Mouse (Mus musculus) MEL (cell line): Measurements from ENCODE around the gene Sh2b1. TPM values are rescaled to one million over a fixed set of nuclear protein-coding genes. Genes with fewer than 3 reads are reported as not detected.

Source experiments
- DNase-seq: peaks from one replicate; pipeline ENCODE4 v3.0.0; 2011; ENCODE audit warnings: low read depth, low spot score
- H3K27ac ChIP-seq: 2 replicates; pipeline ENCODE4 v1.5.1; 2012; ENCODE audit warnings: low read depth, mild to moderate bottlenecking, control low read depth, low read length, moderate library complexity; ENCODE audit not compliant: control insufficient read depth
- H3K27me3 ChIP-seq, 2 experiments: fragments of 150-350 bp in 1 of 2; sonication (generic) in 1 of 2; 2 replicates each; pipeline ENCODE4 v1.6.1; 2012; ENCODE audit warnings: low read length in 2 of 2, mild to moderate bottlenecking in 2 of 2, improper control_type of control experiment in 1 of 2, moderate library complexity in 1 of 2; ENCODE audit not compliant: insufficient read depth in 2 of 2, control insufficient read depth in 1 of 2
- H3K36me3 ChIP-seq, 2 experiments: 2 replicates each; pipeline ENCODE4 v1.6.1; 2012 to 2014; ENCODE audit warnings: low read length in 2 of 2, improper control_type of control experiment in 1 of 2, inconsistent platforms in 1 of 2, mild to moderate bottlenecking in 1 of 2; ENCODE audit not compliant: insufficient read depth in 2 of 2, control insufficient read depth in 1 of 2
- H3K4me1 ChIP-seq, 2 experiments: fragments of 150-350 bp in 1 of 2; sonication (generic) in 1 of 2; 2 replicates each; pipeline ENCODE4 v1.6.1; 2012; ENCODE audit warnings: low read length in 2 of 2, improper control_type of control experiment in 1 of 2, mild to moderate bottlenecking in 1 of 2; ENCODE audit not compliant: insufficient read depth in 2 of 2, control insufficient read depth in 1 of 2
- H3K4me3 ChIP-seq, 2 experiments: fragments of 150-350 bp in 1 of 2; sonication (generic) in 1 of 2; 2 replicates each; pipeline ENCODE4 v1.5.1; 2012; ENCODE audit warnings: low read depth in 2 of 2, low read length in 2 of 2, mild to moderate bottlenecking in 2 of 2, moderate library complexity in 2 of 2, control low read depth in 1 of 2, improper control_type of control experiment in 1 of 2; ENCODE audit not compliant: control insufficient read depth in 1 of 2, insufficient read depth in 1 of 2
- H3K79me2 ChIP-seq: 2 replicates; pipeline ENCODE4 v1.6.1; 2012; ENCODE audit warnings: mild to moderate bottlenecking, low read length, moderate library complexity; ENCODE audit not compliant: control insufficient read depth, poor library complexity, insufficient read depth
- H3K9ac ChIP-seq: 2 replicates; pipeline ENCODE4 v1.6.1; 2012; ENCODE audit warnings: low read depth, mild to moderate bottlenecking, control low read depth, low read length, moderate library complexity; ENCODE audit not compliant: control insufficient read depth, poor library complexity, severe bottlenecking
- H3K9me3 ChIP-seq: fragments of 150-350 bp; sonication (generic); replicated peaks from 2 replicates; pipeline ENCODE4 v1.6.1; 2012; ENCODE audit warnings: mild to moderate bottlenecking, low read length, improper control_type of control experiment, moderate library complexity; ENCODE audit not compliant: insufficient read depth
- BHLHE40 ChIP-seq: IDR thresholded peaks from 2 replicates; pipeline ENCODE4 v1.6.1; 2012; ENCODE audit warnings: low read depth, mild to moderate bottlenecking, inconsistent platforms, low read length, improper control_type of control experiment, borderline replicate concordance
- CHD1 ChIP-seq: IDR thresholded peaks from 2 replicates; pipeline ENCODE4 v1.6.1; 2012; ENCODE audit warnings: low read depth, mild to moderate bottlenecking, inconsistent platforms, low read length, improper control_type of control experiment
- CTCF ChIP-seq, 3 experiments: IDR thresholded peaks in 2 of 3; conservative IDR thresholded peaks in 1 of 3; 2 replicates each; pipeline ENCODE4 v1.5.1; 2011 to 2012; ENCODE audit warnings: low read length in 3 of 3, low read depth in 2 of 3, mild to moderate bottlenecking in 2 of 3, improper control_type of control experiment in 1 of 3, inconsistent platforms in 1 of 3, mixed read lengths in 1 of 3, moderate library complexity in 1 of 3; ENCODE audit not compliant: control insufficient read depth in 1 of 3, insufficient read depth in 1 of 3, poor library complexity in 1 of 3, severe bottlenecking in 1 of 3
- ELF1 ChIP-seq: IDR thresholded peaks from 2 replicates; pipeline ENCODE4 v1.6.1; 2014; ENCODE audit warnings: low read depth, mild to moderate bottlenecking, inconsistent platforms, low read length, improper control_type of control experiment, moderate library complexity
- EP300 ChIP-seq, 2 experiments: IDR thresholded peaks; 2 replicates each; pipeline ENCODE4 v1.6.1; 2011; ENCODE audit warnings: improper control_type of control experiment in 2 of 2, low read length in 2 of 2, low read depth in 1 of 2, mild to moderate bottlenecking in 1 of 2
- ETS1 ChIP-seq: IDR thresholded peaks from 2 replicates; pipeline ENCODE4 v1.6.1; 2012; ENCODE audit warnings: low read depth, mild to moderate bottlenecking, inconsistent platforms, low read length, improper control_type of control experiment, moderate library complexity
- GABPA ChIP-seq: IDR thresholded peaks from 2 replicates; pipeline ENCODE4 v1.6.1; 2012; ENCODE audit warnings: low read depth, mild to moderate bottlenecking, inconsistent platforms, low read length, improper control_type of control experiment, moderate library complexity
- KAT2A ChIP-seq: conservative IDR thresholded peaks from 2 replicates; pipeline ENCODE4 v1.6.1; 2012; ENCODE audit warnings: low read depth, low read length, improper control_type of control experiment, inconsistent platforms
- MAFK ChIP-seq: IDR thresholded peaks from 2 replicates; pipeline ENCODE4 v1.6.1; 2011; ENCODE audit warnings: low read depth, mild to moderate bottlenecking, low read length, improper control_type of control experiment, borderline replicate concordance
- MAX ChIP-seq: IDR thresholded peaks from 2 replicates; pipeline ENCODE4 v1.6.1; 2011; ENCODE audit warnings: low read length, improper control_type of control experiment
- MXI1 ChIP-seq: IDR thresholded peaks from 2 replicates; pipeline ENCODE4 v1.6.1; 2011; ENCODE audit warnings: mild to moderate bottlenecking, low read depth, low read length, improper control_type of control experiment
- MYB ChIP-seq: IDR thresholded peaks from 2 replicates; pipeline ENCODE4 v1.6.1; 2011; ENCODE audit warnings: mild to moderate bottlenecking, low read depth, low read length, improper control_type of control experiment
- NELFE ChIP-seq: IDR thresholded peaks from 2 replicates; pipeline ENCODE4 v1.6.1; 2011; ENCODE audit warnings: low read depth, low read length, improper control_type of control experiment
- NRF1 ChIP-seq: IDR thresholded peaks from 2 replicates; pipeline ENCODE4 v1.6.1; 2014; ENCODE audit warnings: low read depth, mild to moderate bottlenecking, inconsistent platforms, low read length, improper control_type of control experiment, moderate library complexity; ENCODE audit not compliant: poor library complexity, insufficient read depth, severe bottlenecking
- POLR2A ChIP-seq, 2 experiments: IDR thresholded peaks; 2 replicates each; pipeline ENCODE4 v1.6.1; 2011 to 2012; ENCODE audit warnings: low read length in 2 of 2, mild to moderate bottlenecking in 2 of 2, control low read depth in 1 of 2, improper control_type of control experiment in 1 of 2, low read depth in 1 of 2, moderate library complexity in 1 of 2; ENCODE audit not compliant: control insufficient read depth in 1 of 2, insufficient read depth in 1 of 2, poor library complexity in 1 of 2
- POLR2AphosphoS2 ChIP-seq: IDR thresholded peaks from 2 replicates; pipeline ENCODE4 v1.6.1; 2011; ENCODE audit warnings: low read length, improper control_type of control experiment
- SIN3A ChIP-seq: IDR thresholded peaks from 2 replicates; pipeline ENCODE4 v1.6.1; 2012; ENCODE audit warnings: low read length, improper control_type of control experiment, inconsistent platforms
- TAL1 ChIP-seq: IDR thresholded peaks from 2 replicates; pipeline ENCODE4 v1.6.1; 2012; ENCODE audit warnings: mild to moderate bottlenecking, inconsistent platforms, low read length, moderate library complexity, mixed read lengths
- TBP ChIP-seq: IDR thresholded peaks from 2 replicates; pipeline ENCODE4 v1.8.0; 2011; ENCODE audit warnings: low read depth, low read length, improper control_type of control experiment
- TCF12 ChIP-seq: IDR thresholded peaks from 2 replicates; pipeline ENCODE4 v1.6.1; 2014; ENCODE audit warnings: low read depth, mild to moderate bottlenecking, inconsistent platforms, low read length, improper control_type of control experiment, moderate library complexity
- UBTF ChIP-seq: IDR thresholded peaks from 2 replicates; pipeline ENCODE4 v1.6.1; 2012; ENCODE audit warnings: low read depth, mild to moderate bottlenecking, inconsistent platforms, low read length, improper control_type of control experiment, moderate library complexity, borderline replicate concordance; ENCODE audit not compliant: insufficient read depth
- USF1 ChIP-seq: IDR thresholded peaks from 2 replicates; pipeline ENCODE4 v1.6.1; 2014; ENCODE audit warnings: low read depth, mild to moderate bottlenecking, inconsistent platforms, low read length, improper control_type of control experiment, moderate library complexity
- ZKSCAN1 ChIP-seq: IDR thresholded peaks from 2 replicates; pipeline ENCODE4 v1.6.1; 2012; ENCODE audit warnings: low read depth, mild to moderate bottlenecking, inconsistent platforms, low read length, improper control_type of control experiment, moderate library complexity
- ZMIZ1 ChIP-seq: IDR thresholded peaks from 2 replicates; pipeline ENCODE4 v1.6.1; 2012; ENCODE audit warnings: low read depth, mild to moderate bottlenecking, inconsistent platforms, low read length, improper control_type of control experiment, moderate library complexity
- ZNF384 ChIP-seq: IDR thresholded peaks from 2 replicates; pipeline ENCODE4 v1.6.1; 2012; ENCODE audit warnings: low read depth, mild to moderate bottlenecking, inconsistent platforms, low read length, improper control_type of control experiment
- polyA plus RNA-seq, 2 experiments: library from polyadenylated mRNA; stranded (reverse) in 1 of 2; unstranded in 1 of 2; fragments of >175 nt in 1 of 2; fragments of >200 nt in 1 of 2; gene quantifications; 2 replicates each; pipeline versions ENCODE4 v1.2.1 to v1.2.4; 2012; ENCODE audit warnings: low replicate concordance in 2 of 2, low read depth in 1 of 2; ENCODE audit not compliant: insufficient read length in 2 of 2, insufficient read depth in 1 of 2, missing spikeins in 1 of 2
- total RNA-seq: library from RNA; depleted of rRNA; stranded (reverse); fragments of 300-350 nt; gene quantifications from 2 replicates; pipeline ENCODE4 v1.2.3, GENCODE M21; 2012

The Sh2b1 gene
- total and polyA plus RNA-seq, 3 experiments = 13.1 to 48.9 TPM; not detected in 1

- H3K9ac ChIP-seq = no peak overlapping the region
These were observed 24.2 kb upstream of the Sh2b1 start for GRCm38 (mm10) chr7:126499416-126499815.

GRCm38 (mm10) chr7:126497966-126498365, 22.7 kb upstream of the Sh2b1 start:
- Histone ChIP-seq H3K36me3 (peaks cover 33 to 61% of the 10 kb centered on the region in 2 experiments), H3K4me3 (no peak overlapping the region), H3K9ac (no peak overlapping the region), H3K27me3 (no peaks in the 10 kb centered on the region), H3K9me3 (no peaks in the 10 kb centered on the region), H3K79me2 (peaks cover 43% of the 10 kb centered on the region), H3K27ac (no peak overlapping the region), H3K4me1 (peaks cover 2 to 12% of the 10 kb centered on the region in 2 experiments; a peak in 3 of 4 replicates)
- TF ChIP-seq MAX (no peak), NRF1 (no peak), MAFK (no peak), ETS1 (no peak), POLR2A (IDR thresholded peaks at IDR 0.05; ENCODE audit: control insufficient read depth in 1 of 2, insufficient read depth in 1 of 2, low read depth in 1 of 2, low read length in 2 of 2, poor library complexity in 1 of 2) (no peak; a peak in 2 of 4 replicates), USF1 (no peak), TAL1 (no peak), ELF1 (no peak), KAT2A (no peak), ZMIZ1 (no peak), CTCF (IDR thresholded peaks at IDR 0.05 in 2 of 3, conservative IDR thresholded peaks at IDR 0.05 in 1 of 3; ENCODE audit: control insufficient read depth in 1 of 3, insufficient read depth in 1 of 3, low read depth in 2 of 3, low read length in 3 of 3, poor library complexity in 1 of 3, severe bottlenecking in 1 of 3) (no peak), ZNF384 (no peak), MXI1 (no peak), BHLHE40 (no peak), CHD1 (no peak), EP300 (IDR thresholded peaks at IDR 0.05; ENCODE audit: low read depth in 1 of 2, low read length in 2 of 2) (no peak), TCF12 (no peak), MYB (no peak), NELFE (no peak)
- no peak for DNase-seq

More at GRCm38 (mm10) chr7:126499416-126499815, 24.2 kb upstream of the Sh2b1 start:
- Histone ChIP-seq H3K36me3 (peaks cover 38 to 53% of the 10 kb centered on the region in 2 experiments), H3K27ac (no peak overlapping the region), H3K9me3 (no peaks in the 10 kb centered on the region), H3K4me1 (peaks cover 4 to 12% of the 10 kb centered on the region in 2 experiments; a peak in 3 of 4 replicates), H3K27me3 (no peaks in the 10 kb centered on the region), H3K79me2 (peaks cover 45% of the 10 kb centered on the region), H3K4me3 (no peak overlapping the region)
- no peak for TF ChIP-seq MAFK
- no peak for TF ChIP-seq CHD1
- no peak for TF ChIP-seq TAL1
- TF ChIP-seq SIN3A = no peak
- no peak for TF ChIP-seq POLR2AphosphoS2
- TF ChIP-seq ZKSCAN1 = no peak
- no peak for TF ChIP-seq UBTF
- no peak for TF ChIP-seq TBP
- no peak for TF ChIP-seq NELFE
- TF ChIP-seq GABPA = no peak
- DNase-seq = no peak
